Mouse (Mus musculus): ENCODE measurements around the gene Fgfr2. TPM values are rescaled to one million over a fixed set of nuclear protein-coding genes. Genes with fewer than 3 reads are reported as not detected.

Gene Fgfr2
- polyA plus RNA-seq, 1 experiment from 2014 or later, result 92.0 TPM

DNA sequence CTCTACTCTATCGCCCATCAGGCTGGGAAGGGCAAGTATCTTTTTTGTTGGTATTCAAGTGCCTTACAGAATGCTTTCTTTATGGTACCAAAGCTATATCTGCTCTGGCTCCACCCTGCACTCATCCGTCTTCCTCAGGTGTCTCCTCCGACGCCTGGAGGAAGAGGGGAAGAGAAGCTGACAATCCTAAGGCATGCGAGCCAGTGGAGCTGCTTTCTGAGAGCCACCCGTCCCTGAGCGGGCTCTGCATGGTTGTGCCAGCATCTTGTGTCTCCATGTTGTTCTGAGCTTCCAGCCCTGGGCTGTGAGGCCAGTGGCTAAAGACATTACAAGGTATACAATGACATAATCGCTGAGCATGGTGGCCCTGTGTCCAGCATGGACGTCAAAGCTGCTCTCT, 388.9 kb downstream of the Fgfr2 start:
- no peaks in the 10 kb centered on the region for H3K9me3 ChIP-seq (ENCODE audit: control insufficient read depth, low read length)
- DNase-seq (ENCODE audit: low spot score, missing footprints), result no peak
- no peak overlapping the region for H3K9ac ChIP-seq (ENCODE audit: low read length)
- no peak overlapping the region for H3K27ac ChIP-seq (ENCODE audit: low read depth, low read length)
- H3K36me3 ChIP-seq (ENCODE audit: control insufficient read depth, insufficient read depth, low read length), result no peaks in the 10 kb centered on the region
- no peak overlapping the region for H3K4me2 ChIP-seq
- no peak overlapping the region for H3K4me3 ChIP-seq (ENCODE audit: low read depth, low read length)
- no peaks in the 10 kb centered on the region for H3K27me3 ChIP-seq (ENCODE audit: control insufficient read depth, insufficient read depth, low read length)
- ATAC-seq (ENCODE audit: low FRiP score), result no peak
- peaks cover 18% of the 10 kb centered on the region for H3K4me1 ChIP-seq (ENCODE audit: control insufficient read depth, insufficient read depth, low read length)
- WGBS, result 86% methylated on average over 9 of the region's 9 CpGs

DNA sequence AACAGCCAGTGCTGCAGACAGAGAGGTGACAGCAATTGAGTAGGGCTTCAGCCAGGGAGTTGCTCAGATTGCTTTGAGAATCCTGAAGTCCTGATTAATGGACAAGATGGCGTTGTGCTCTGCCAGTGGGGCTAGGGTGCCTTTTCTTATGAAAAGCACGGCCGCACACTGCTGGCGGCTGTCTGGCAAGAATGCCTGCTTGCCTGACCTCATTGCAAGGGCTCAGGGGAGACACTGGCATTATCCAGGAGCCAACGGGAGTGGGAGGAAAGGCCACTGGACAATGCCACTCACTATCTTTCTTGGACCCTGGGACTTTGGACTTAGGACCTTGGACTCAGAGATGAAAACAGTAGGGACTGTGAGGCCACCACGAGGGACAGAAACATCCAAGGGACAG, 389.6 kb downstream of the Fgfr2 start:
- no peak overlapping the region for H3K9ac ChIP-seq (ENCODE audit: low read length)
- peaks cover 18% of the 10 kb centered on the region for H3K4me1 ChIP-seq (ENCODE audit: control insufficient read depth, insufficient read depth, low read length)
- no peaks in the 10 kb centered on the region for H3K36me3 ChIP-seq (ENCODE audit: control insufficient read depth, insufficient read depth, low read length)
- no peaks in the 10 kb centered on the region for H3K27me3 ChIP-seq (ENCODE audit: control insufficient read depth, insufficient read depth, low read length)
- no peak overlapping the region for H3K27ac ChIP-seq (ENCODE audit: low read depth, low read length)
- no peaks in the 10 kb centered on the region for H3K9me3 ChIP-seq (ENCODE audit: control insufficient read depth, low read length)
- DNase-seq (ENCODE audit: low spot score, missing footprints), result no peak
- ATAC-seq (ENCODE audit: low FRiP score), result no peak
- no peak overlapping the region for H3K4me3 ChIP-seq (ENCODE audit: low read depth, low read length)
- 72% methylated on average over 6 of the region's 6 CpGs for WGBS
- H3K4me2 ChIP-seq, result no peak overlapping the region

GRCm38 (mm10) chr7:132732136-132732789, 390.9 kb downstream of the Fgfr2 start:
- ATAC-seq (ENCODE audit: low FRiP score) (peak; percentile 43; the same call in 1 of the 2 replicates), DNase-seq (ENCODE audit: low spot score, missing footprints) (peak; percentile 88)
- H3K4me2 ChIP-seq, result no peak overlapping the region
- WGBS, result 58% methylated on average over 6 of the region's 6 CpGs
- no peaks in the 10 kb centered on the region for H3K36me3 ChIP-seq (ENCODE audit: control insufficient read depth, insufficient read depth, low read length)
- H3K9ac ChIP-seq (ENCODE audit: low read length), result no peak overlapping the region
- H3K4me3 ChIP-seq (ENCODE audit: low read depth, low read length), result no peak overlapping the region
- H3K9me3 ChIP-seq (ENCODE audit: control insufficient read depth, low read length), result no peaks in the 10 kb centered on the region
- H3K27ac ChIP-seq (ENCODE audit: low read depth, low read length), result peak overlapping the region; percentile 12; the same call in 1 of the 2 replicates
- H3K27me3 ChIP-seq (ENCODE audit: control insufficient read depth, insufficient read depth, low read length), result no peaks in the 10 kb centered on the region
- H3K4me1 ChIP-seq (ENCODE audit: control insufficient read depth, insufficient read depth, low read length), result peaks cover 18% of the 10 kb centered on the region

- ATAC-seq (ENCODE audit: low FRiP score), result 0 out of 2 replicates have a peak, but pooled peaks have one; percentile 4
- Histone ChIP-seq H3K27ac (ENCODE audit: low read depth, low read length) (0 out of 2 replicates have a peak overlapping the region, but pooled peaks have one; percentile 12), H3K36me3 (ENCODE audit: control insufficient read depth, insufficient read depth, low read length) (no peaks in the 10 kb centered on the region), H3K9ac (ENCODE audit: low read length) (no peak overlapping the region), H3K4me2 (no peak overlapping the region), H3K4me3 (ENCODE audit: low read depth, low read length) (no peak overlapping the region), H3K4me1 (ENCODE audit: control insufficient read depth, insufficient read depth, low read length) (peaks cover 18% of the 10 kb centered on the region), H3K9me3 (ENCODE audit: control insufficient read depth, low read length) (no peaks in the 10 kb centered on the region), H3K27me3 (ENCODE audit: control insufficient read depth, insufficient read depth, low read length) (no peaks in the 10 kb centered on the region)
- WGBS, result 41% methylated on average over 6 of the region's 6 CpGs
- no peak for DNase-seq (ENCODE audit: low spot score, missing footprints)
Measured at GRCm38 (mm10) chr7:132731558-132731957, 391.6 kb downstream of the Fgfr2 start.

DNA sequence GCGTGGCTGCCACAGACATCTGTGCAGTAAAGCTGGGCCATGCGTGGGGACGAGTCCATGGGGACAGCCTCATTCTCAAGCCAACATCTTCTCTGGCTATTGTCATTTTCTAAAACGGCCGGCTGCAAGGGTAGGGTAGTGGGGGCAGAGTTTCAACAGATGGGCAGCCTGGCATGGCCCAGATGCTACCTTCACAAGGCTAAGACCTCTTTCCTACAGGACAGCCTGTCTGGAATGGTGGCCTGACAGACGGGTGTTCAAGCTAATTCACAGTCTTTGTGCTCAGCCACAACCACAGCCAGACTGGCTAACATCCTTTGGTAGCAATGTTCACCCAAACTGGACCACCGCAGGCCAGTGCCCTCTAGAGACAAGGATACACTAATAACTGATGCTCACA, 392.6 kb downstream of the Fgfr2 start:
- WGBS, result 85% methylated on average over 7 of the region's 7 CpGs

GRCm38 (mm10) chr7:132729093-132729831, 393.9 kb downstream of the Fgfr2 start:
- WGBS, result 78% methylated on average over 4 of the region's 4 CpGs
- DNase-seq (ENCODE audit: low spot score, missing footprints) (no peak), ATAC-seq (ENCODE audit: low FRiP score) (no peak)
- Histone ChIP-seq H3K27me3 (ENCODE audit: control insufficient read depth, insufficient read depth, low read length) (no peaks in the 10 kb centered on the region), H3K36me3 (ENCODE audit: control insufficient read depth, insufficient read depth, low read length) (no peaks in the 10 kb centered on the region), H3K27ac (ENCODE audit: low read depth, low read length) (no peak overlapping the region), H3K9me3 (ENCODE audit: control insufficient read depth, low read length) (no peaks in the 10 kb centered on the region), H3K9ac (ENCODE audit: low read length) (no peak overlapping the region), H3K4me1 (ENCODE audit: control insufficient read depth, insufficient read depth, low read length) (peaks cover 15% of the 10 kb centered on the region), H3K4me2 (no peak overlapping the region), H3K4me3 (ENCODE audit: low read depth, low read length) (no peak overlapping the region)

More for the DNA sequence above, 392.6 kb downstream of the Fgfr2 start:
- Histone ChIP-seq H3K9me3 (ENCODE audit: control insufficient read depth, low read length) (no peaks in the 10 kb centered on the region), H3K27ac (ENCODE audit: low read depth, low read length) (no peak overlapping the region), H3K4me2 (no peak overlapping the region), H3K4me3 (ENCODE audit: low read depth, low read length) (no peak overlapping the region), H3K4me1 (ENCODE audit: control insufficient read depth, insufficient read depth, low read length) (peaks cover 15% of the 10 kb centered on the region), H3K9ac (ENCODE audit: low read length) (no peak overlapping the region), H3K27me3 (ENCODE audit: control insufficient read depth, insufficient read depth, low read length) (no peaks in the 10 kb centered on the region), H3K36me3 (ENCODE audit: control insufficient read depth, insufficient read depth, low read length) (no peaks in the 10 kb centered on the region)
- DNase-seq (ENCODE audit: low spot score, missing footprints) (no peak), ATAC-seq (ENCODE audit: low FRiP score) (no peak)

GRCm38 (mm10) chr7:132726106-132726861, 396.9 kb downstream of the Fgfr2 start:
- Histone ChIP-seq H3K36me3 (ENCODE audit: control insufficient read depth, insufficient read depth, low read length) (no peaks in the 10 kb centered on the region), H3K27ac (ENCODE audit: low read depth, low read length) (no peak overlapping the region), H3K4me1 (ENCODE audit: control insufficient read depth, insufficient read depth, low read length) (peaks cover 4% of the 10 kb centered on the region; the same call in 1 of the 2 replicates), H3K9me3 (ENCODE audit: control insufficient read depth, low read length) (no peaks in the 10 kb centered on the region), H3K27me3 (ENCODE audit: control insufficient read depth, insufficient read depth, low read length) (no peaks in the 10 kb centered on the region), H3K9ac (ENCODE audit: low read length) (no peak overlapping the region), H3K4me3 (ENCODE audit: low read depth, low read length) (no peak overlapping the region), H3K4me2 (no peak overlapping the region)
- ATAC-seq (ENCODE audit: low FRiP score) (no peak), DNase-seq (ENCODE audit: low spot score, missing footprints) (no peak)
- WGBS, result 85% methylated on average over 13 of the region's 13 CpGs

DNA sequence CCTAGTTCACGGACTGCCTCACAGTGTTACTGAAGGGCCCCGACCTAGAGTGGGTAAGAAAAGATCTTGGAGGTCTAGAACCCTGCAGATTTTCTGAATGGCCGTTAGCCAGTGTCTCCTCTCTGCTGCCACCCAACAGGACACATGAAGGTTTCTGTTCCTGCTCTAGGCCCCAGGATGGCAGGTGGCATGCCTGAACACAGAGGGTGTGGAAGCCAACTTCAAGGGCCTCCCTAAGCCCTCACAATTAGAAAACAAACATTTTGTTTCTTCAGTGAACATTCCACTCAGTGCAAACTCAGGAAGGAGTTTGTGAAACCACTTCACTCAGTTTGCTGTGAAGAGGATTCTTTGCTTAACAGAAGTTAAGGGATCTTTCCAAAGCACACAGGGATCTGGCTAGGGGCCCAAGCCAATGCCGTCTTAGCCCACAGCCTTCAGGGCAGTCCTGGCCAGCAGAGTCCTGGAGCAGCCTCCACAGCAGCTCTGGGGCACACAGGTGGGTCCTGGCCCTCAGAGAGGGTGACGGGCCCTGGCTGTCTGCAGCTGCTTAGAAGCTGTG, 398.6 kb downstream of the Fgfr2 start:
- no peak overlapping the region for H3K9ac ChIP-seq (ENCODE audit: low read length)
- no peaks in the 10 kb centered on the region for H3K36me3 ChIP-seq (ENCODE audit: control insufficient read depth, insufficient read depth, low read length)
- no peak overlapping the region for H3K4me3 ChIP-seq (ENCODE audit: low read depth, low read length)
- no peak overlapping the region for H3K27ac ChIP-seq (ENCODE audit: low read depth, low read length)
- no peaks in the 10 kb centered on the region for H3K9me3 ChIP-seq (ENCODE audit: control insufficient read depth, low read length)
- DNase-seq (ENCODE audit: low spot score, missing footprints), result no peak
- 90% methylated on average over 5 of the region's 5 CpGs for WGBS
- H3K4me1 ChIP-seq (ENCODE audit: control insufficient read depth, insufficient read depth, low read length), result peaks cover 4% of the 10 kb centered on the region
- no peak overlapping the region for H3K4me2 ChIP-seq
- no peaks in the 10 kb centered on the region for H3K27me3 ChIP-seq (ENCODE audit: control insufficient read depth, insufficient read depth, low read length)
- ATAC-seq (ENCODE audit: low FRiP score), result no peak
